Mouse (Mus musculus) fat pad, adult 2 months (tissue): ENCODE measurements at regions not wholly inside any gene's neighbourhood (a gene's known extent, or its start where the extent isn't known, plus 50 kb on each side); places are given as distances from the start of the nearest gene placed in this dataset.

ENCODE experiments used
- DNase-seq: peaks from one replicate; pipeline ENCODE4 v3.0.0-alpha.2; 2011; ENCODE audit warnings: low read depth, low spot score; ENCODE audit errors: extremely low read depth

GRCm38 (mm10) chr15:62171167-62171566, 1248.4 kb upstream of the A1bg start:
- DNase-seq = no peak

DNA sequence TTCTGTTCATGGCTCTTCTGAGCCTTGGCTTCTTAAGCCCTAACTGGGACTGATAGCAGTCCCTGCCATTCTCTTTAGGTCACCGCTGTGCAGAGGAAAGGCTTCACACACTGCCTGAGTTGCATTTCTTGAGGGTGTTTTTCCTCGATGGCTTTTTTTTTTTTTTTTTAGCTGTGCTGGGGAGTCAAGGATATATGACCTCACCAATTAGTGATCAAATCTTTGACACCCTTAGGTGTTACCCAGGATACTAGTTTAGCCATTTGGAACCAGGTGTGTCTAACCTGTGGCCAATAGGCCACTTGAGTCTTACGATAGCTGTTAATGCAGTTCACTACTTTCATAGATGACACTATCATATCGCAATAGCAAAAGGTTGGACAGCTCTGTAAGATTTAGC, 1247.5 kb upstream of the A1bg start:
- no peak for DNase-seq

GRCm38 (mm10) chr15:62169591-62170019, 1246.8 kb upstream of the A1bg start:
- no peak for DNase-seq

- DNase-seq = no peak
Observed at GRCm38 (mm10) chr15:62168958-62169590, 1246.3 kb upstream of the A1bg start.

DNA sequence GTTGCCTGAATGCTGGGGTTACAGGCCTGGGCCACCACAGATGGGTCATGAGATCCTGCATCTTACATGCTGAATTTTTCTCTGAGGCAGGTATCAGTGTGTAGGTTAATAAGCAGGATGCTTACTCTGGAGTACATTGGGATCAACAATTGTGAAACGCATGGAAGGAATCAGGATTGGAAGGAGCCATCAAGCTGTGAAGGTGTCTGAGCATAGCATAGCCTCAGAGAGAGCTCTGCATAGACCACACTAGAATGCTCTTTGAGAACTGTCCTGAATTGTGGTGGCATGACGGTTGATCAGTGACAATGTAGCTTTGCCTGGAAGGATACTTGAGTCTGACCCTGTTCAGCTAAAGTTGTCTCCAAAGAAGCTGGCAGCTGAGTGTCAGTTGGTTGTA, 1245.7 kb upstream of the A1bg start:
- no peak for DNase-seq

GRCm38 (mm10) chr15:62166786-62167185, 1244.0 kb upstream of the A1bg start:
- no peak for DNase-seq

DNA sequence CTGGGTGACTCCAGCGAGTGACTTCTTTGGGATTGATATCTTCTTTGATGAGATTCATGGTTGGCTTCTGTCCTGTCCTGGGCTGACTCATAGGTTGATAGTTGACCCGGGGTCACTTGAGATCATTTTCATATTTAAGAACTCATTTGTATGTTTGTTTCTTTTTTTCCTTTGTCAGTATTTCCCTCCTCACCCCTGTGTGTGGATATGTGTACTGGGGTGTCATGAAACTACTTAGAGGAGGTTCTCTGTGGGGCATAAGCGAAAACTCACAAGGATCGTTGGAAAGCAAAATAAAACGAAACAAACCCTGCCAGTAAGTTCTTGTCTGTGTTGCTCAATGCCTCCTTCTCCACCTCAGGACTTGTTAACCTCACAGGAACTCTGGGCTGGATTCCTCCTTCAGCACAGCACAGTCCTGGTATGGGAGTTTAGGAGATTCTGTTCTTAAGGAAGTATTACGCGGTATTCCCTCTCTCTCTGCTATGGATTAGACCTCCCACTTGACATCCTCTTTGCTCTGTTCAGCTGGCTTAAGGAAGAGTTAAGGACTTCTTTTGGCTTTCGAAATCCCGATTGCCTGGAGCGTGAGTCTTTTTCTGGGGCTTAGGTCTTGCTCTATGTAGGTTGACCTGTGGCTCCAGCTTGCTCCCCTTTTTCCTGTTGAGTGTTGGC, 1243.2 kb upstream of the A1bg start:
- peak; percentile 100 for DNase-seq

GRCm38 (mm10) chr15:62164766-62165410, 1242.1 kb upstream of the A1bg start:
- no peak for DNase-seq

DNA sequence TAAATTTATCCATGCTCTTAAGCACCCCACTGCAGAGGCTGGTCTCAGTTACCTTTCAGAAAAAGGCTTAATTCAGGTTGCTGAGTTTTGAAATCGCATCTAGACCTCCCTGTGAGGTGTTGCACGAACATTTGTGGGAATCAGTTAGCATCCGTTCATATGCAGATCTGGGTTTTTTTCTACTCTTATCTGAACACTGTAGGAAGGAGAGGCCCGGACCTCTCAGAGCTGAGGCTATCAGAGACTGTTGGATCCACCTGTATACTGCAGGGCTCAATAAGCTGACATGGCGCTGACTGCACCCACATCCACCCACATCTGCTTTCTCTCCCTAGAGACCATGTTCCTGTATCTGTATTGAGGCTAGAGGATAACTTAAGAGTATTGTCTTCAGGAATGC, 1240.4 kb upstream of the A1bg start:
- DNase-seq = no peak

- DNase-seq = no peak
Observed at GRCm38 (mm10) chr15:62162648-62163194, 1239.9 kb upstream of the A1bg start.

GRCm38 (mm10) chr15:62161975-62162647, 1239.3 kb upstream of the A1bg start:
- peak; percentile 69 for DNase-seq

- no peak for DNase-seq
Observed at GRCm38 (mm10) chr15:62161061-62161460, 1238.2 kb upstream of the A1bg start.

DNA sequence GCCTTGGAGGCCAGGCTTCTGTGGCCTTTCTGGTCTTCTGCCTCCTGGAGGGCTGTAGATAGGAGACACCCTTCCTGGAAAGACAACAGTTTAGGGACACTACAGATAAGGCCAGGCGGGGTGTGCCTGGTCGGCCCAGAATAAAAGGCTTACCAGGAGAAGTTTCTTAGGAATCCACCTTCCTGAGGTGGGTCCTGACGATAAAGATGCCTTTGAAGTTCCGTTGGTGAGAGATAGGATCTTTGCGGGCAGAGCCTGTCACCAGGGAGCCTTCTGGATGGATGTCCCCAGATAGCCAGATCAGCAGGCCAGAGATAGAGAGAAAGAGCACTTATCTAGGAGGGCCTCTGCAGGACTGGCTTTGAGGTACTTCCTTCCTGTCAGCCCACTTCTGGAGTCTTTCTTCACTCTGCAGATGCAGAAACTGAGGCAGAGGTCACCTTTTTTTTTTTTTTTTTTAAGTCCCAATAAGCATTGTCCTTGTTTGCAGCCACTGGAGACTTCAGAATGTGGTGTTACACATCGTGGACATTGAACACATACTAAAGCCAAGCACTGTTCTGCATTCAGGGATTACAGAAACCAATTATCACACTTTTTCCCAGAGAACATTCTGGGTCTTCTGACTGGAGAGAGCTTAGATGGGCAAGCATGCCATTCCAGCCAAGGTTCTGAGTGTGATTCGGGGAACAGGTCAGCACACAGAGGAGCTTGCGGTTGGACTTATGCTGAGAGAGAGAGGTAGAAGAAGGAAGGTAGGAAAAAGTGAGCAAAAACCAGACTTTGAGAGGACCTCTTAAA, 1236.3 kb upstream of the A1bg start:
- no peak for DNase-seq

GRCm38 (mm10) chr15:62157200-62158033, 1234.6 kb upstream of the A1bg start:
- DNase-seq = no peak

DNA sequence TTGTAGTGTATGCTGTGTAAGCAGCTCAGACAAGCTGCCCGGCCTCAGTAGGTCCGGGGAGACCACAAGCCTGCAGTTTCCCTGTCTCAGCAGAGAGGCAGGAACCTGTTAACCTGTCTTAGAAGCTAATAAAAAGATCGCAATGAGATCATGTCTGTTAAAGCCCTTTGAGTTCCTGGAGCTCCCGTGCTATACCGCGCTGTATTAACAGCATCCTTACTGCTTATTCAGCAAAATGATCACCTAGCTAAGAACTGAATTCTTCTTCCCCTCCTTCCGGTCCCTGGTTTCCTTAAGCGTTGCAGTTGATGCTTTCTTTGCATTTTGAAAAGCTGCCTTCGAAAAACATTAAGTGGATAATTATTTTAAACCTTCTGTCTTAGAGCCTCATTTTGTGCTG, 1230.4 kb upstream of the A1bg start:
- no peak for DNase-seq

DNA sequence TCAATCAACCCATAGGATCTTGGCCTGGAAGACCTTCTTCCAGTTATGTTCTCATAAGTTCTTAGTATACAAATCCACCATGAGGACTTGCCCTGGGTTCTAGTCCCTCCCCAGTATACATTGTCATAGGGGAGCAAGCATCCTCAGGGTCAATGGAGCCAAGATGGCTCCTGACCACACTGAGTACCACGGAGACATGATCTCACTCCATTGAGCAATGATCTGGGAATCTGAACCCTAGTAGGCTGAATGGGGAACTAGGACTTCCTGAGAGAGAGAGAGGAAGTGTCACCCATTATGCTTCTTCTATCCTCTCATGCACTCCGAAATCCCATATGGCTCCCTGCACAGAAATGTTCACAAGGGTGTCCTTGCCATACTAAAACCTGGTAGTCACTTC, 1229.3 kb upstream of the A1bg start:
- DNase-seq = no peak

DNA sequence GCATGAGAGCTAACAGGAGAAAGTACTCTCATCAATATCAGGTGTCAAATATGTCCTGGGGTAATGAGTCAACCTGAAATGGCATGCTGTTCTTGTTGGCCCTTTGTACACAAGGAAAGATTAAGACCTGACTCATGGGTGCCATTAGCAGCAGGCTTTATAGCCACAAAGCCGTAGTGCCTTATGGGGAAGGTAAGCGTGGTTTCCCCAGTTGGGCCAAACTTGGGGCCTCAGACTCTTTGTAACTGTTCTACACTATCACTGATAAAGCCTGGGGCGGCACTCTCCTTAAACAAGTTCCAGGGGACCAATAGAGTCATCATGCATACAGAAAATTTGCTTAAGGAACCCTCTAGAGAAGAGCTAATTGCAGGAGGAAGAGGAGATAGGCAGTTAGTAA, 1228.9 kb upstream of the A1bg start:
- no peak for DNase-seq

DNA sequence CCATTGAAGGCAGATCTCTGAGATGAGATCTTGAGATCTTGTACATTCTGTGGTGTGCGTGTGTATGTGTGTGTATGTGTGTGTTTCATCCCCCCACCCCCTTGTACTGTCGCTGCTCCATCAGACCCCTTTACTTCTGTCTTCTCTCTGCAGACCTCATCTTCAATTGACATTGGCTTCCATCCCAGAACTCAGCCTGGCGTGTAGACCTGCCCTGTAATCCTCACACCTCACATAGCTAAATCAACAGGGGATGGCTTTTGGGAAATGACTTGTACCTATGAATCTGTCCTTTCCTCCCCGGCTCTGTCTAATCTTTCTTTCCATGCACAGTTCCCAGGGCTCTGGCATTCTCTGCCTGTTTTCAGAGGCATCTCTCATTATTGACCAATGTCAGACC, 1227.5 kb upstream of the A1bg start:
- no peak for DNase-seq

GRCm38 (mm10) chr15:62148680-62149237, 1225.9 kb upstream of the A1bg start:
- DNase-seq = no peak
